Mouse (Mus musculus) liver, embryonic 14.5 days (tissue): ENCODE measurements around the gene Nolc1.

Experiments used
- CTCF ChIP-seq: IDR thresholded peaks from 2 replicates; pipeline ENCODE4 v1.5.1; 2016; ENCODE audit warnings: antibody characterized with exemption, low read depth, control low read depth
- EP300 ChIP-seq: IDR thresholded peaks from 2 replicates; pipeline ENCODE4 v1.6.1; 2016; ENCODE audit warnings: antibody characterized with exemption, low read depth

- TF ChIP-seq CTCF (no peak), EP300 (peak; percentile 88)
Measured at GRCm38 (mm10) chr19:46037243-46037924, 38.3 kb upstream of the Nolc1 start.
